Mouse (Mus musculus): ENCODE results near the gene Rbfox1.

GRCm38 (mm10) chr16:6646941-6647340 lies 761.8 kb downstream of the Rbfox1 start:
- TF ChIP-seq POLR2A (IDR thresholded peaks at IDR 0.05; ENCODE audit: extremely low read depth, insufficient read depth, low read length) = no peak
- no peak for TF ChIP-seq CTCF (IDR thresholded peaks at IDR 0.05; ENCODE audit: low read depth, low read length)
